Mouse (Mus musculus): ENCODE measurements around the gene Fpr3. TPM values are rescaled to one million over a fixed set of nuclear protein-coding genes. Genes with fewer than 3 reads are reported as not detected.
A peak's percentile ranks its signal among the peaks of the same experiment; 100 is the strongest.
"Not testable (repeated sequence)": the region's sequence is repeated elsewhere in the genome, so short reads cannot be mapped to it uniquely, and the experiment has no call there.

The Fpr3 gene
- not detected in 2 replicates for polyA plus RNA-seq (2015; fragmentation: Nextera tagmentation; extraction: Ambion mirVana)

- no peaks in the 10 kb centered on the region for H3K27me3 ChIP-seq (ENCODE audit: control insufficient read depth, insufficient read depth, low read length)
- no peaks in the 10 kb centered on the region for H3K4me1 ChIP-seq (ENCODE audit: control insufficient read depth, insufficient read depth, low read length)
- WGBS = 36% methylated on average over 1 of the region's 1 CpGs
- no peak within 1 kb of the TSS for H3K9ac ChIP-seq (ENCODE audit: low read length)
- H3K4me2 ChIP-seq (ENCODE audit: low read depth, low read length) = no peak within 1 kb of the TSS
- no peaks in the 10 kb centered on the region for H3K9me3 ChIP-seq (replicated peaks; ENCODE audit: control insufficient read depth, low read length)
- no peak within 1 kb of the TSS for H3K4me3 ChIP-seq (ENCODE audit: low read length)
- no peak for ATAC-seq (replicated peaks; ENCODE audit: extremely low read depth, insufficient read depth, low FRiP score)
- no peak within 1 kb of the TSS for H3K27ac ChIP-seq (ENCODE audit: low read length)
- no peaks in the 10 kb centered on the region for H3K36me3 ChIP-seq (ENCODE audit: control insufficient read depth, insufficient read depth)
These were observed at the start of gene Fpr3, which contains the start of gene Fpr2 for GRCm38 (mm10) chr17:17887774-17888248. TSS of gene Fpr3 (plus strand) at chr17:17887852. TSS of gene Fpr2 (plus strand) at chr17:17887824.

GRCm38 (mm10) chr17:17837919-17838701 lies 49.5 kb upstream of the Fpr3 start:
- H3K4me2 ChIP-seq (ENCODE audit: low read depth, low read length) = peak overlapping the region; percentile 89
- peak overlapping the region; percentile 87 for H3K27ac ChIP-seq (ENCODE audit: low read length)
- no peaks in the 10 kb centered on the region for H3K27me3 ChIP-seq (ENCODE audit: control insufficient read depth, insufficient read depth, low read length)
- H3K9me3 ChIP-seq (replicated peaks; ENCODE audit: control insufficient read depth, low read length) = no peaks in the 10 kb centered on the region
- peak overlapping the region; percentile 69 for H3K4me3 ChIP-seq (ENCODE audit: low read length)
- H3K36me3 ChIP-seq (ENCODE audit: control insufficient read depth, insufficient read depth) = peaks cover 18% of the 10 kb centered on the region
- peaks cover 36% of the 10 kb centered on the region for H3K4me1 ChIP-seq (ENCODE audit: control insufficient read depth, insufficient read depth, low read length)
- ATAC-seq (replicated peaks; ENCODE audit: extremely low read depth, insufficient read depth, low FRiP score) = peak; percentile 99
- under 1% methylated on average over 43 of the region's 43 CpGs for whole genome bisulfite sequencing
- H3K9ac ChIP-seq (ENCODE audit: low read length) = peak overlapping the region; percentile 84

GRCm38 (mm10) chr17:17839276-17839675 lies 48.4 kb upstream of the Fpr3 start:
- Histone ChIP-seq H3K36me3 (ENCODE audit: control insufficient read depth, insufficient read depth) (peaks cover 14% of the 10 kb centered on the region), H3K4me3 (ENCODE audit: low read length) (no peak overlapping the region), H3K4me1 (ENCODE audit: control insufficient read depth, insufficient read depth, low read length) (peaks cover 28% of the 10 kb centered on the region), H3K4me2 (ENCODE audit: low read depth, low read length) (no peak overlapping the region), H3K9me3 (replicated peaks; ENCODE audit: control insufficient read depth, low read length) (no peaks in the 10 kb centered on the region), H3K27ac (ENCODE audit: low read length) (no peak overlapping the region), H3K27me3 (ENCODE audit: control insufficient read depth, insufficient read depth, low read length) (no peaks in the 10 kb centered on the region), H3K9ac (ENCODE audit: low read length) (no peak overlapping the region)
- 97% methylated on average over 2 of the region's 2 CpGs for WGBS
- ATAC-seq (replicated peaks; ENCODE audit: extremely low read depth, insufficient read depth, low FRiP score) = no peak

GRCm38 (mm10) chr17:17840796-17841195 lies 46.9 kb upstream of the Fpr3 start:
- no peak for ATAC-seq (replicated peaks; ENCODE audit: extremely low read depth, insufficient read depth, low FRiP score)
- Histone ChIP-seq H3K4me1 (ENCODE audit: control insufficient read depth, insufficient read depth, low read length) (peaks cover 15% of the 10 kb centered on the region), H3K27me3 (ENCODE audit: control insufficient read depth, insufficient read depth, low read length) (no peaks in the 10 kb centered on the region), H3K9me3 (replicated peaks; ENCODE audit: control insufficient read depth, low read length) (no peaks in the 10 kb centered on the region), H3K27ac (ENCODE audit: low read length) (no peak overlapping the region), H3K36me3 (ENCODE audit: control insufficient read depth, insufficient read depth) (peaks cover 14% of the 10 kb centered on the region), H3K4me3 (ENCODE audit: low read length) (no peak overlapping the region), H3K4me2 (ENCODE audit: low read depth, low read length) (no peak overlapping the region), H3K9ac (ENCODE audit: low read length) (no peak overlapping the region)
- WGBS = 93% methylated on average over 7 of the region's 7 CpGs

GRCm38 (mm10) chr17:17843534-17844261 lies 44.0 kb upstream of the Fpr3 start:
- WGBS = 69% methylated on average over 27 of the region's 27 CpGs
- H3K9me3 ChIP-seq (replicated peaks; ENCODE audit: control insufficient read depth, low read length) = no peaks in the 10 kb centered on the region
- H3K4me1 ChIP-seq (ENCODE audit: control insufficient read depth, insufficient read depth, low read length) = no peaks in the 10 kb centered on the region
- H3K27ac ChIP-seq (ENCODE audit: low read length) = no peak overlapping the region
- no peaks in the 10 kb centered on the region for H3K27me3 ChIP-seq (ENCODE audit: control insufficient read depth, insufficient read depth, low read length)
- no peak overlapping the region for H3K4me2 ChIP-seq (ENCODE audit: low read depth, low read length)
- H3K4me3 ChIP-seq (ENCODE audit: low read length) = no peak overlapping the region
- peaks cover 8% of the 10 kb centered on the region for H3K36me3 ChIP-seq (ENCODE audit: control insufficient read depth, insufficient read depth)
- H3K9ac ChIP-seq (ENCODE audit: low read length) = no peak overlapping the region
- peak; percentile 25; the same call in 1 of the 2 replicates for ATAC-seq (replicated peaks; ENCODE audit: extremely low read depth, insufficient read depth, low FRiP score)

GRCm38 (mm10) chr17:17844606-17845005 lies 43.0 kb upstream of the Fpr3 start:
- not testable (repeated sequence) for H3K9me3 ChIP-seq (replicated peaks; ENCODE audit: control insufficient read depth, low read length); H3K4me2 ChIP-seq (ENCODE audit: low read depth, low read length); H3K36me3 ChIP-seq (ENCODE audit: control insufficient read depth, insufficient read depth); H3K4me3 ChIP-seq (ENCODE audit: low read length); H3K9ac ChIP-seq (ENCODE audit: low read length); H3K27ac ChIP-seq (ENCODE audit: low read length); ATAC-seq (replicated peaks; ENCODE audit: extremely low read depth, insufficient read depth, low FRiP score); H3K4me1 ChIP-seq (ENCODE audit: control insufficient read depth, insufficient read depth, low read length); H3K27me3 ChIP-seq (ENCODE audit: control insufficient read depth, insufficient read depth, low read length)
- WGBS = 66% methylated on average over 3 of the region's 3 CpGs

GRCm38 (mm10) chr17:17845187-17846027 lies 42.2 kb upstream of the Fpr3 start:
- Histone ChIP-seq H3K4me1 (ENCODE audit: control insufficient read depth, insufficient read depth, low read length) (peaks cover 2% of the 10 kb centered on the region; the same call in 1 of the 2 replicates), H3K4me2 (ENCODE audit: low read depth, low read length) (no peak overlapping the region), H3K9ac (ENCODE audit: low read length) (no peak overlapping the region), H3K4me3 (ENCODE audit: low read length) (no peak overlapping the region), H3K27ac (ENCODE audit: low read length) (no peak overlapping the region), H3K36me3 (ENCODE audit: control insufficient read depth, insufficient read depth) (peaks cover 1% of the 10 kb centered on the region), H3K9me3 (replicated peaks; ENCODE audit: control insufficient read depth, low read length) (no peaks in the 10 kb centered on the region), H3K27me3 (ENCODE audit: control insufficient read depth, insufficient read depth, low read length) (peaks cover 8% of the 10 kb centered on the region)
- WGBS = 74% methylated on average over 10 of the region's 10 CpGs
- ATAC-seq (replicated peaks; ENCODE audit: extremely low read depth, insufficient read depth, low FRiP score) = no peak

- Histone ChIP-seq H3K27me3 (ENCODE audit: control insufficient read depth, insufficient read depth, low read length) (peaks cover 8% of the 10 kb centered on the region), H3K9me3 (replicated peaks; ENCODE audit: control insufficient read depth, low read length) (no peaks in the 10 kb centered on the region), H3K4me1 (ENCODE audit: control insufficient read depth, insufficient read depth, low read length) (peaks cover 2% of the 10 kb centered on the region; the same call in 1 of the 2 replicates), H3K27ac (ENCODE audit: low read length) (no peak overlapping the region), H3K4me2 (ENCODE audit: low read depth, low read length) (no peak overlapping the region), H3K9ac (ENCODE audit: low read length) (no peak overlapping the region), H3K4me3 (ENCODE audit: low read length) (no peak overlapping the region), H3K36me3 (ENCODE audit: control insufficient read depth, insufficient read depth) (no peaks in the 10 kb centered on the region)
- ATAC-seq (replicated peaks; ENCODE audit: extremely low read depth, insufficient read depth, low FRiP score) = no peak
- whole genome bisulfite sequencing = 46% methylated on average over 2 of the region's 2 CpGs
These were observed 38.7 kb upstream of the Fpr3 start for GRCm38 (mm10) chr17:17848988-17849387.
